Mouse (Mus musculus) neural tube, embryonic 15.5 days (tissue): ENCODE results near the gene 6330409D20Rik. TPM values are rescaled to one million over a fixed set of nuclear protein-coding genes. Genes with fewer than 3 reads are reported as not detected.

Source experiments
- ATAC-seq: fragments of 200-750 bp; cut with Nextera tagmentation; 2 replicates; pipeline ENCODE4 v1.8.0; 2017; ENCODE audit warnings: mild to moderate bottlenecking, moderate TSS enrichment, moderate library complexity; ENCODE audit not compliant: low FRiP score
- H3K27ac ChIP-seq: fragments of 300-500 bp; sonication (generic); replicated peaks from 2 replicates; pipeline ENCODE4 v1.5.1; 2015; ENCODE audit warnings: mild to moderate bottlenecking, inconsistent platforms
- H3K27me3 ChIP-seq: fragments of 300-500 bp; sonication (generic); replicated peaks from 2 replicates; pipeline ENCODE4 v1.6.1; 2015; ENCODE audit warnings: inconsistent platforms
- H3K36me3 ChIP-seq: fragments of 300-500 bp; sonication (generic); 2 replicates; pipeline ENCODE4 v1.6.1; 2015; ENCODE audit warnings: inconsistent platforms
- H3K4me1 ChIP-seq: fragments of 300-500 bp; sonication (generic); 2 replicates; pipeline ENCODE4 v1.6.1; 2015; ENCODE audit warnings: inconsistent platforms
- H3K4me2 ChIP-seq: fragments of 300-500 bp; sonication (generic); 2 replicates; pipeline ENCODE4 v1.6.1; 2015; ENCODE audit warnings: inconsistent platforms, mild to moderate bottlenecking, moderate library complexity
- H3K4me3 ChIP-seq: fragments of 300-500 bp; sonication (generic); replicated peaks from 2 replicates; pipeline ENCODE4 v1.5.1; 2015; ENCODE audit warnings: mild to moderate bottlenecking, inconsistent platforms
- H3K9ac ChIP-seq: fragments of 300-500 bp; sonication (generic); replicated peaks from 2 replicates; pipeline ENCODE4 v1.6.1; 2015; ENCODE audit warnings: mild to moderate bottlenecking, inconsistent platforms
- H3K9me3 ChIP-seq: fragments of 300-500 bp; sonication (generic); replicated peaks from 2 replicates; pipeline ENCODE4 v1.6.1; 2016; ENCODE audit warnings: inconsistent platforms
- WGBS: fragments of 180-500 bp; shearing (Covaris S2); methylation state at CpG from one replicate; pipeline ENCODE4 v1.1.7; 2015; ENCODE audit warnings: mixed read lengths; 5-methylcytosine and 5-hydroxymethylcytosine counted together
- polyA plus RNA-seq: library from polyadenylated mRNA; unstranded; fragments of >200 nt; fragmentation: Nextera tagmentation; extraction: Ambion mirVana; gene quantifications from 2 replicates; pipeline ENCODE4 v1.2.1, GENCODE M21; 2015

The 6330409D20Rik gene
- polyA plus RNA-seq, 1 experiment from 2014 or later: 2.9 TPM

GRCm38 (mm10) chr2:32752181-32752580 is 11.4 kb upstream of the 6330409D20Rik start:
- WGBS: 64% methylated on average over 10 of the region's 10 CpGs
- Histone ChIP-seq H3K9me3 (no peaks in the 10 kb centered on the region), H3K36me3 (peaks cover 68% of the 10 kb centered on the region), H3K4me3 (no peak overlapping the region), H3K27ac (no peak overlapping the region), H3K4me1 (peaks cover 22% of the 10 kb centered on the region), H3K9ac (no peak overlapping the region), H3K4me2 (peak overlapping the region; percentile 52; the same call in 1 of the 2 replicates), H3K27me3 (no peaks in the 10 kb centered on the region)
- ATAC-seq: no peak

- Histone ChIP-seq H3K4me3 (peak overlapping the region; percentile 22), H3K27me3 (no peaks in the 10 kb centered on the region), H3K36me3 (peaks cover 73% of the 10 kb centered on the region), H3K27ac (peak overlapping the region; percentile 48; the same call in 1 of the 2 replicates), H3K9me3 (no peaks in the 10 kb centered on the region), H3K4me1 (peaks cover 20% of the 10 kb centered on the region), H3K4me2 (peak overlapping the region; percentile 52), H3K9ac (no peak overlapping the region)
- WGBS: 13% methylated on average over 10 of the region's 10 CpGs
- no peak for ATAC-seq
These were observed 10.8 kb upstream of the 6330409D20Rik start for GRCm38 (mm10) chr2:32751665-32752033.

GRCm38 (mm10) chr2:32750887-32751664 is 10.3 kb upstream of the 6330409D20Rik start:
- peaks cover 19% of the 10 kb centered on the region for H3K4me1 ChIP-seq
- no peaks in the 10 kb centered on the region for H3K27me3 ChIP-seq
- H3K27ac ChIP-seq: peak overlapping the region; percentile 48
- WGBS: 9% methylated on average over 31 of the region's 31 CpGs
- peaks cover 79% of the 10 kb centered on the region for H3K36me3 ChIP-seq
- peak overlapping the region; percentile 22 for H3K4me3 ChIP-seq
- H3K9me3 ChIP-seq: no peaks in the 10 kb centered on the region
- H3K9ac ChIP-seq: no peak overlapping the region; the same call in 1 of the 2 replicates
- H3K4me2 ChIP-seq: peak overlapping the region; percentile 52
- peak; percentile 61 for ATAC-seq

GRCm38 (mm10) chr2:32750199-32750598 is 9.4 kb upstream of the 6330409D20Rik start:
- Histone ChIP-seq H3K27me3 (no peaks in the 10 kb centered on the region), H3K27ac (no peak overlapping the region), H3K4me3 (no peak overlapping the region), H3K4me1 (peaks cover 19% of the 10 kb centered on the region), H3K4me2 (no peak overlapping the region), H3K9me3 (no peaks in the 10 kb centered on the region), H3K9ac (no peak overlapping the region; the same call in 1 of the 2 replicates), H3K36me3 (peaks cover 88% of the 10 kb centered on the region)
- ATAC-seq: no peak
- 72% methylated on average over 7 of the region's 7 CpGs for WGBS

- Histone ChIP-seq H3K4me1 (peaks cover 25% of the 10 kb centered on the region), H3K36me3 (peaks cover 83% of the 10 kb centered on the region), H3K27ac (no peak overlapping the region), H3K4me3 (no peak overlapping the region), H3K9ac (no peak overlapping the region), H3K9me3 (no peaks in the 10 kb centered on the region), H3K27me3 (no peaks in the 10 kb centered on the region), H3K4me2 (no peak overlapping the region)
- 87% methylated on average over 16 of the region's 16 CpGs for WGBS
- ATAC-seq: no peak
These were observed 8.3 kb upstream of the 6330409D20Rik start for GRCm38 (mm10) chr2:32749082-32749481.

- no peak overlapping the region for H3K4me2 ChIP-seq
- WGBS: 77% methylated on average over 15 of the region's 15 CpGs
These were observed 3.6 kb upstream of the 6330409D20Rik start for GRCm38 (mm10) chr2:32744272-32744982.

GRCm38 (mm10) chr2:32742173-32742531 is 1.3 kb upstream of the 6330409D20Rik start:
- peaks cover 25% of the 10 kb centered on the region for H3K36me3 ChIP-seq
- H3K9ac ChIP-seq: peak overlapping the region; percentile 94
- peaks cover 51% of the 10 kb centered on the region for H3K4me1 ChIP-seq
- no peaks in the 10 kb centered on the region for H3K9me3 ChIP-seq
- peak overlapping the region; percentile 80 for H3K4me3 ChIP-seq
- H3K27me3 ChIP-seq: no peaks in the 10 kb centered on the region
- peak overlapping the region; percentile 89 for H3K27ac ChIP-seq
- 8% methylated on average over 18 of the region's 18 CpGs for WGBS
- H3K4me2 ChIP-seq: peak overlapping the region; percentile 76
- peak; percentile 94 for ATAC-seq

More at GRCm38 (mm10) chr2:32744272-32744982, 3.6 kb upstream of the 6330409D20Rik start:
- H3K4me3 ChIP-seq: no peak overlapping the region
- ATAC-seq: no peak
- H3K36me3 ChIP-seq: peaks cover 44% of the 10 kb centered on the region
- no peaks in the 10 kb centered on the region for H3K9me3 ChIP-seq
- H3K27ac ChIP-seq: no peak overlapping the region
- no peaks in the 10 kb centered on the region for H3K27me3 ChIP-seq
- no peak overlapping the region for H3K9ac ChIP-seq
- H3K4me1 ChIP-seq: peaks cover 49% of the 10 kb centered on the region

GRCm38 (mm10) chr2:32741273-32742172 is 707 bp upstream of the 6330409D20Rik start:
- Histone ChIP-seq H3K4me3 (peak overlapping the region; percentile 80), H3K27ac (peak overlapping the region; percentile 89), H3K4me2 (peak overlapping the region; percentile 76), H3K4me1 (peaks cover 51% of the 10 kb centered on the region), H3K9ac (peak overlapping the region; percentile 94), H3K36me3 (peaks cover 18% of the 10 kb centered on the region), H3K9me3 (no peaks in the 10 kb centered on the region), H3K27me3 (no peaks in the 10 kb centered on the region)
- 5% methylated on average over 54 of the region's 58 CpGs for WGBS
- peak; percentile 58 for ATAC-seq

- Histone ChIP-seq H3K27ac (no peak overlapping the region), H3K4me3 (no peak overlapping the region), H3K9me3 (no peaks in the 10 kb centered on the region), H3K4me2 (no peak overlapping the region), H3K27me3 (no peaks in the 10 kb centered on the region), H3K4me1 (peaks cover 48% of the 10 kb centered on the region), H3K36me3 (no peaks in the 10 kb centered on the region), H3K9ac (0 out of 2 replicates have a peak overlapping the region, but pooled peaks have one; percentile 3)
- no peak for ATAC-seq
- 78% methylated on average over 4 of the region's 4 CpGs for WGBS
These were observed 1.5 kb downstream of the 6330409D20Rik start for GRCm38 (mm10) chr2:32739311-32739710.

GRCm38 (mm10) chr2:32737008-32737407 is 3.8 kb downstream of the 6330409D20Rik start:
- H3K4me2 ChIP-seq: no peak overlapping the region
- H3K9me3 ChIP-seq: no peaks in the 10 kb centered on the region
- no peaks in the 10 kb centered on the region for H3K27me3 ChIP-seq
- H3K4me3 ChIP-seq: no peak overlapping the region
- 64% methylated on average over 6 of the region's 6 CpGs for WGBS
- ATAC-seq: no peak
- H3K36me3 ChIP-seq: no peaks in the 10 kb centered on the region
- peaks cover 26% of the 10 kb centered on the region for H3K4me1 ChIP-seq
- no peak overlapping the region for H3K9ac ChIP-seq
- H3K27ac ChIP-seq: no peak overlapping the region

- no peak overlapping the region for H3K27ac ChIP-seq
- H3K27me3 ChIP-seq: no peaks in the 10 kb centered on the region
- no peak overlapping the region for H3K4me2 ChIP-seq
- peaks cover 20% of the 10 kb centered on the region for H3K4me1 ChIP-seq
- no peak overlapping the region for H3K4me3 ChIP-seq
- no peak for ATAC-seq
- H3K36me3 ChIP-seq: no peaks in the 10 kb centered on the region
- no peak overlapping the region for H3K9ac ChIP-seq
- no peaks in the 10 kb centered on the region for H3K9me3 ChIP-seq
- 37% methylated on average over 3 of the region's 3 CpGs for WGBS
These were observed 4.4 kb downstream of the 6330409D20Rik start for GRCm38 (mm10) chr2:32736306-32736829.
